Mouse (Mus musculus) frontal cortex, adult 2 months (tissue): ENCODE data around the gene Bspry. TPM values are rescaled to one million over a fixed set of nuclear protein-coding genes. Genes with fewer than 3 reads are reported as not detected.

ENCODE experiments used
- DNase-seq, 2 experiments: peaks; one replicate each; pipeline ENCODE4 v3.0.0; 2022; ENCODE audit warnings: low spot score in 1 of 2; ENCODE audit errors: extremely low spot score in 1 of 2
- polyA plus RNA-seq: library from polyadenylated mRNA; depleted of rRNA; stranded (reverse); fragments of >200 nt; gene quantifications from 2 replicates; pipeline ENCODE4 v1.2.3, GENCODE M21; 2012; rRNA removed

Bspry gene
- polyA plus RNA-seq: 0.60 and 0.78 TPM in 2 replicates

- DNase-seq: no peak
Measured at GRCm38 (mm10) chr4:62479937-62480708, at the start of gene Bspry. Bspry (plus strand) TSS chr4:62480053.

GRCm38 (mm10) chr4:62430678-62431077 lies 49.2 kb upstream of the Bspry start:
- no peak for DNase-seq

GRCm38 (mm10) chr4:62431522-62431921 lies 48.3 kb upstream of the Bspry start:
- DNase-seq: no peak

GRCm38 (mm10) chr4:62433939-62434870 lies 45.6 kb upstream of the Bspry start:
- DNase-seq: no peak

- no peak for DNase-seq
Measured at GRCm38 (mm10) chr4:62435081-62435480, 44.8 kb upstream of the Bspry start, which contains the start of gene Rnf183. Rnf183 (minus strand) TSS chr4:62435252.

- DNase-seq: no peak
Measured at GRCm38 (mm10) chr4:62437256-62437778, 42.5 kb upstream of the Bspry start.

- no peak for DNase-seq
Measured at GRCm38 (mm10) chr4:62437871-62438270, 42.0 kb upstream of the Bspry start.

GRCm38 (mm10) chr4:62439793-62440192 lies 40.1 kb upstream of the Bspry start:
- DNase-seq: no peak

- no peak for DNase-seq
Measured at GRCm38 (mm10) chr4:62440544-62440943, 39.3 kb upstream of the Bspry start.

GRCm38 (mm10) chr4:62440986-62441385 lies 38.9 kb upstream of the Bspry start:
- DNase-seq: no peak

- peak in 1 of 2 experiments; percentile 64 for DNase-seq
Measured at GRCm38 (mm10) chr4:62454995-62455394, 24.9 kb upstream of the Bspry start.

- peak; percentile 65 to 75 for DNase-seq
Measured at GRCm38 (mm10) chr4:62459081-62459480, 20.8 kb upstream of the Bspry start.

- DNase-seq: no peak
Measured at GRCm38 (mm10) chr4:62460348-62460747, 19.5 kb upstream of the Bspry start.

GRCm38 (mm10) chr4:62463124-62463523 lies 16.7 kb upstream of the Bspry start:
- no peak for DNase-seq

GRCm38 (mm10) chr4:62468158-62468557 lies 11.7 kb upstream of the Bspry start:
- DNase-seq: no peak

- DNase-seq: peak; percentile 46 to 86
Measured at GRCm38 (mm10) chr4:62470598-62471051, 9.2 kb upstream of the Bspry start, which contains the start of gene Wdr31. Wdr31 (minus strand) TSS chr4:62470896.

- DNase-seq: peak; percentile 38 to 62
Measured at GRCm38 (mm10) chr4:62472071-62472470, 7.8 kb upstream of the Bspry start.

GRCm38 (mm10) chr4:62475131-62475530 lies 4.7 kb upstream of the Bspry start:
- DNase-seq: no peak

- no peak for DNase-seq
Measured at GRCm38 (mm10) chr4:62475793-62476192, 4.1 kb upstream of the Bspry start.

- DNase-seq: no peak
Measured at GRCm38 (mm10) chr4:62477542-62478244, 2.2 kb upstream of the Bspry start.
